Mouse (Mus musculus): Measurements from ENCODE around the gene Ccdc7b.
"Not testable (repeated sequence)": the region's sequence is repeated elsewhere in the genome, so short reads cannot be mapped to it uniquely, and the experiment has no call there.

Ccdc7b gene

GRCm38 (mm10) chr8:129066834-129067233 lies at the start of gene Ccdc7b:
Ccdc7b (plus strand) TSS chr8:129067134.
- DNase-seq (ENCODE audit: low spot score): not testable (repeated sequence)

GRCm38 (mm10) chr8:129065417-129065816 lies 1.5 kb upstream of the Ccdc7b start, which contains the start of gene Ccdc7a:
Ccdc7a (minus strand) TSS chr8:129065517.
- DNase-seq (ENCODE audit: low spot score): not testable (repeated sequence)

- DNase-seq (ENCODE audit: low spot score): not testable (repeated sequence)
Measured at GRCm38 (mm10) chr8:129115761-129116160, 48.8 kb downstream of the Ccdc7b start.

GRCm38 (mm10) chr8:129131561-129131960 lies 64.6 kb downstream of the Ccdc7b start, which contains the start of gene Gm10999:
Gm10999 (minus strand) TSS chr8:129131661.
- no peak for DNase-seq (ENCODE audit: low spot score)

GRCm38 (mm10) chr8:129133475-129133874 lies 66.5 kb downstream of the Ccdc7b start:
- DNase-seq (ENCODE audit: low spot score): no peak

Measured in yolk sac, embryonic 10.5 days (tissue).